Mouse (Mus musculus) limb, embryonic 12.5 days (tissue): ENCODE results near the gene Rexo1. TPM values are rescaled to one million over a fixed set of nuclear protein-coding genes. Genes with fewer than 3 reads are reported as not detected.

Experiments used
- ATAC-seq: fragments of 200-750 bp; cut with Nextera tagmentation; 2 replicates; pipeline ENCODE4 v1.8.0; 2017; ENCODE audit warnings: low read depth, moderate TSS enrichment; ENCODE audit not compliant: insufficient number of reproducible peaks, insufficient read depth, low FRiP score, low TSS enrichment
- H3K27ac ChIP-seq: fragments of 300-500 bp; sonication (generic); 2 replicates; pipeline ENCODE4 v1.5.1; 2016; ENCODE audit warnings: mild to moderate bottlenecking, moderate library complexity
- H3K27me3 ChIP-seq: fragments of 300-500 bp; sonication (generic); 2 replicates; pipeline ENCODE4 v1.6.1; 2016; ENCODE audit warnings: mild to moderate bottlenecking, moderate library complexity
- H3K36me3 ChIP-seq: fragments of 300-500 bp; sonication (generic); 2 replicates; pipeline ENCODE4 v1.6.1; 2016; ENCODE audit warnings: mild to moderate bottlenecking, moderate library complexity
- H3K4me1 ChIP-seq: fragments of 300-500 bp; sonication (generic); replicated peaks from 2 replicates; pipeline ENCODE4 v1.6.1; 2016
- H3K4me2 ChIP-seq: fragments of 300-500 bp; sonication (generic); 2 replicates; pipeline ENCODE4 v1.6.1; 2016; ENCODE audit warnings: mild to moderate bottlenecking, moderate library complexity
- H3K4me3 ChIP-seq: fragments of 300-500 bp; sonication (generic); replicated peaks from 2 replicates; pipeline ENCODE4 v1.5.1; 2016; ENCODE audit warnings: mild to moderate bottlenecking
- H3K9ac ChIP-seq: fragments of 300-500 bp; sonication (generic); replicated peaks from 2 replicates; pipeline ENCODE4 v1.6.1; 2016; ENCODE audit warnings: mild to moderate bottlenecking, moderate library complexity
- H3K9me3 ChIP-seq: fragments of 300-500 bp; sonication (generic); 2 replicates; pipeline ENCODE4 v1.6.1; 2016; ENCODE audit warnings: mild to moderate bottlenecking, moderate library complexity
- WGBS: fragments of 180-500 bp; shearing (Covaris S2); methylation state at CpG from one replicate; pipeline ENCODE4 v1.1.7; 2016; 5-methylcytosine and 5-hydroxymethylcytosine counted together
- polyA plus RNA-seq: library from polyadenylated mRNA; unstranded; fragments of >200 nt; fragmentation: Nextera tagmentation; extraction: Ambion mirVana; gene quantifications from 2 replicates; pipeline ENCODE4 v1.2.1, GENCODE M21; 2016

Rexo1 gene
- polyA plus RNA-seq, 1 experiment from 2014 or later = 33.4 TPM

DNA sequence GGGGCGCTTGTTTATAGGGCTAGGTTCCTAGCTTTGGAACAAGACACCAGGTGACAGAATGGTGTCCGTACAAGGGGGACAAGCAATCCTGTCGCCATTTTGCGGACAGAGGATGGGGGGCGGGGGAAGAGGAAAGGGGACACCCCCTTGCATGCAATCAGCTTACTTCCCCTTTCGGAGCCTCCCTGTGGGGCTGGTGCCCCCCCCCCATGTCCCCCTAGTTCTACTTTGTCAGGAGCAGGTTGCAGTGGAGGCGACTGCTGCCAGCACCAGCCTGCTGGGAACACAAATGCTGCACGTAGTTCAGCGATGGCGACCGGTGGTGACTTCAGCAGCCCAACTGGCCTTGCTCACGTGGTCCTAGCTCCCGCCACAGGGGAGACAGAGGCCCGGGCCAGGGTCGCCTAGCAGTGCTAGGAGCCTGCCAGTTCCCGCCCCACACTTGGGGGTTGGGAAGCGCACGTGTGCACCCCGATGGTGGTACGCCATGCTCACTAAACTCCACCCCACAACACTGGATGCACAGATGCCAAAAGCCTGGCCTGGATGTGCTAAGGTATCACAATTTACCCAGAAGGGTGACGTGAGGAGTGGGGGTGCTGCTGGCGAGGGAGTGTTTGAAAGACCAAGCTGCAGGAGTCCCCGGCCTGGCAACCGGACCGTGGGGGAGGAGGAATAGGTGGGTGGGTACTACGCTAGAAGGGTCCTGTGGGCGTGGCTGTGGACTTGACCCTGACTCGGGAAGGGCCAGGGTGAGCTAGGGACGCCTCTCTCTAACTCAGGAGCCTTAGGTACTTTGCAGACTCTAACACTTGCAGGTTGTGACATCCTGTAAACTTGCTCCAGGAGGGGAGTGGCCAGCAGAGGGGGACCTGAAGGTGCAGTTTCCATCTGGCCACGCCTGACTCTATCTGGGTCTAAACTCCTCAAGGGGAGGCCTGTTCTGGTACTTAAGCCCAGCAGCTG lies 9.8 kb upstream of the Rexo1 start:
- peak overlapping the region; percentile 61 for H3K4me2 ChIP-seq
- peaks cover 16% of the 10 kb centered on the region for H3K36me3 ChIP-seq
- no peaks in the 10 kb centered on the region for H3K27me3 ChIP-seq
- H3K9ac ChIP-seq = peak overlapping the region; percentile 51
- peak overlapping the region; percentile 26 for H3K4me3 ChIP-seq
- peak overlapping the region; percentile 82 for H3K27ac ChIP-seq
- peak; percentile 28; the same call in 1 of the 2 replicates for ATAC-seq
- H3K4me1 ChIP-seq = peaks cover 66% of the 10 kb centered on the region
- H3K9me3 ChIP-seq = no peaks in the 10 kb centered on the region
- WGBS = 18% methylated on average over 30 of the region's 30 CpGs

DNA sequence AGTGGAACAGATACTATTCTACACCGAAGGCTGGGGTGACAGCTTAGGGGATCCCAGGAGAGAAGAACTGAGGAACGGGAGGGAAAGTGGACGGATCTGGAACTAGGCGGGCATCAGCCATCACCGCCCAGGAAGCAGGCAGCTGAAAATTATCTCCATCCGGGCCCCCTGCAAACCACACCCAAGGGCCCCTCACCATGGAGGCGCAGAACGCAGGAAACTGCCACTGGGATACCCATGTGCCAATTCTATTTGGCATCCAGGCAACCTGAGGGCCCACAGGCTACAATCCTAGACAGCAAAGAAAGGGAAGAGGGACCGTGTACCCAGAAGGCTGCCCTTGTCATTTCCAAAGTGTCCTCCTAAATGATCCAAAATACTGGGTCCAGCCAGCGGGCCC lies 9.1 kb upstream of the Rexo1 start:
- Histone ChIP-seq H3K27me3 (no peaks in the 10 kb centered on the region), H3K4me1 (peaks cover 58% of the 10 kb centered on the region), H3K9me3 (no peaks in the 10 kb centered on the region), H3K4me3 (no peak overlapping the region; the same call in 1 of the 2 replicates), H3K27ac (0 out of 2 replicates have a peak overlapping the region, but pooled peaks have one; percentile 82), H3K9ac (peak overlapping the region; percentile 51), H3K36me3 (peaks cover 20% of the 10 kb centered on the region), H3K4me2 (peak overlapping the region; percentile 61)
- ATAC-seq = no peak
- WGBS = 88% methylated on average over 10 of the region's 10 CpGs

DNA sequence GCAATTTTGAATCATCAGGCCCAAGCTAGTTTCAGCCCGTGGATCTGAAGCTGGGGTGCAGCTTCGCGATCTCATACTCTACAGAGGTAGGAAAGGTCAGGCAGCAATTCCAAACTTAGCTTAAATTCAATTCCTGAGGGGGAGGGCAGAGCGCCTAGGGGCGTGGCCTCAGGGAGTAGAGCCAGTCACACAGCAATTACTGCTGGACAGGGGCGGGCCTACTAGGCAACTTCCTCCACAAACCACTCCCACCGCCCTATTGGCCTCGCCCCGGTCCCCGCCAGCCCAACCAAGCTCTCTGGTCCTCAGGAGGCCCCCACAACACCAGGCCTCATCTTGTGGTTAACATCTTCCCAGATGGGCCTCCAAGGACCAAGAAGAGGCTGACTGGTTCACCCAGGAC lies 8.3 kb upstream of the Rexo1 start:
- Histone ChIP-seq H3K9ac (no peak overlapping the region), H3K4me3 (peak overlapping the region; percentile 9; the same call in 1 of the 2 replicates), H3K9me3 (no peaks in the 10 kb centered on the region), H3K27me3 (no peaks in the 10 kb centered on the region), H3K4me1 (peaks cover 51% of the 10 kb centered on the region), H3K27ac (0 out of 2 replicates have a peak overlapping the region, but pooled peaks have one; percentile 29), H3K4me2 (peak overlapping the region; percentile 61), H3K36me3 (peaks cover 23% of the 10 kb centered on the region)
- 32% methylated on average over 10 of the region's 10 CpGs for WGBS
- no peak for ATAC-seq

DNA sequence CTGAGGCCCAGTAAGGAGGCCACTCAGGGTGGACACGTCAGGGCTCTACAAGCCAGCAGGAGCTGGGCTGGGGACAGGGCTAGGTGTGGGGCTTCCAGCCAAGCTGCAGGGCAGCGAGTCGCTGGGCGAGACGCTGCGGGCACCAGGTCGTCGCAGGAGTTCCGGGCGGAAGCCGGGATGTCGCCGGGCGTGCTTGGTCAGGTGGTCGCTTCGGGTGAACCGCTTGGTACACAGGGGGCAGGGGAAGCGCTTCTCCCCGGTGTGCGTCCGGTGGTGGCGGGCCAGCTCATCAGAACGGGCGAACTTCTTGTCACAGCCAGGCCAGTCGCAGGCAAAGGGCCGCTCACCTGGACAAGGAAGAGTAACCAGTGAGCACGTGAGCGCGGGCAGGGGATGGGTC lies 7.5 kb upstream of the Rexo1 start:
- WGBS = 94% methylated on average over 29 of the region's 29 CpGs
- Histone ChIP-seq H3K9me3 (no peaks in the 10 kb centered on the region), H3K4me3 (no peak overlapping the region), H3K36me3 (peaks cover 23% of the 10 kb centered on the region), H3K27me3 (no peaks in the 10 kb centered on the region), H3K27ac (no peak overlapping the region), H3K4me2 (no peak overlapping the region), H3K9ac (no peak overlapping the region), H3K4me1 (peaks cover 43% of the 10 kb centered on the region)
- ATAC-seq = no peak

DNA sequence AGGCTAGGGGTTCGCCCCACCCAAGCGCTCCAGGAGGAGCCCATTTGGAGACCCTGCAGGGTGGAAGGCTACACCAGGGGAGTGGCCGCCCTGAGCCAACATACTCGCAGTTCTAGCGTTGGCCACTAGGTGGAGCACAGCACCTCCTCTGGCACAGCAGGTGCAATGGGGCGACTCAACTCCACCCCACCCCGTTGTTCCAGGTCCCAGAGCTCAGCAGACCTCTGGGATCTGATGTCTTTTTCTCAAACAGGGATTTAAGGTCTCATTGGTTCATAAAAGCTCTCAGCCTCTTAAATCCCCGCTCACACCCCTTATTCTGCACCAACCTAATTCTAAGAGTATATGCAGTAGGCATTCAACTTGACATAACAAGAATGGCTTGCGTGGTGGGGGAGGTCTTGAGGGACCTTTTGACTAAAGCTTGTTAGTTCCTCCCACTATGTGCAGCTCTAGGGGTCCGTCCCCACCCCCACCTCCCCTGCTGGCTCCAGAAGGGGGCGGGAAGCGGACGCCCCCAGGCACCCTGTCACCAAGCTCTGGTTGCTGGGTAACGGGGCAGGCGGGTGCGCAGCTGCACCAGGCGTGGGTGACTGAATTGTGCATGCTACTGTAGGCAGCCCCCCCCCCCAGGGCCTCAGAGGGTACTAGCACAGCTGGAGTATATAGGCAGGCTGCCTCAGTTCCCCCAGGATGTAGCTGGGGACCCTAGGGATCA lies 5.2 kb upstream of the Rexo1 start:
- Histone ChIP-seq H3K36me3 (peaks cover 23% of the 10 kb centered on the region), H3K4me1 (peaks cover 33% of the 10 kb centered on the region), H3K9me3 (no peaks in the 10 kb centered on the region), H3K4me3 (no peak overlapping the region), H3K9ac (no peak overlapping the region), H3K4me2 (no peak overlapping the region), H3K27ac (no peak overlapping the region), H3K27me3 (no peaks in the 10 kb centered on the region)
- no peak for ATAC-seq
- WGBS = 28% methylated on average over 17 of the region's 17 CpGs

DNA sequence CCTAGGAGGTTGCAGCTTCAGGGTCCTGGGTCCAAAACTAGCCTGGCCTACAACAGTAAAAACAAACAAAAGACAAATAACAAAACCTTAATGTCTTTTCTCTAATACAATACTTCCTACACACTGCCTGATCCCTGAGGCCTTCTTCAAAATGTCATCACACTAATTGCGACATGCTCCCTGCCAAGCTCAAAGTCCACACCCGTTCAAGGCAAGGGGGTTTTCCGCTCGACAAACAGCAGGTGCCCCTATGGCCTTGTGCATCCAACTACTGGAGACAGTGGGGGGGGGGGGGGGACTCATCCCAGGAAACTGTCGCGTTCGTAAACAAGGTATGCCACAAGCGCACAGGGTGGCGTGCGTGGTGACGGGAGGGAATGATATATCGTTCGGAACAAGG lies 739 bp downstream of the Rexo1 start:
- H3K27ac ChIP-seq = peak overlapping the region; percentile 91; the same call in 1 of the 2 replicates
- WGBS = 2% methylated on average over 13 of the region's 13 CpGs
- H3K9ac ChIP-seq = peak overlapping the region; percentile 93
- 0 out of 2 replicates have a peak, but pooled peaks cover 4% of the 10 kb centered on the region for H3K36me3 ChIP-seq
- peak overlapping the region; percentile 95 for H3K4me3 ChIP-seq
- no peaks in the 10 kb centered on the region for H3K9me3 ChIP-seq
- H3K27me3 ChIP-seq = no peaks in the 10 kb centered on the region
- peaks cover 27% of the 10 kb centered on the region for H3K4me1 ChIP-seq
- peak overlapping the region; percentile 82 for H3K4me2 ChIP-seq
- no peak for ATAC-seq

DNA sequence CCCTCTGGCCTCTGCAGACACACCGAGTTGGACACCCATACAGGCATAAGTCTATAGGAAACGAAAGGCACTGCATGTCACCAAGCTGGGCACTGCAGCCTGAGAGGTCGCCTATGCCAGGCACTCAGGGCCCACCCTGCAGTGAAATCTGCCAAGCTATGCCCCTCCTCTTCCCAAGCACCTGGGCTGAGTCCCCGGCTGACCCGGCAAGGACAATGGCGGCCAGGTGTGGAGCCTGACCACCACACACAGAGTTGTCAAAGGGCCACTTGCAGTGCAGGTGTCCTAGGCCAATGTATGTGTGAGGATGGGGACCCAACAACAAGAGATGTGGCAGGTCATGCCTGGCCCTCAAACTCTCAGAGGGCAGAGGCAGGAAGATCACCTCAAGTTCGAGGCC lies 1.9 kb downstream of the Rexo1 start:
- peaks cover 27% of the 10 kb centered on the region for H3K4me1 ChIP-seq
- 90% methylated on average over 7 of the region's 7 CpGs for WGBS
- no peak overlapping the region for H3K4me3 ChIP-seq
- H3K27me3 ChIP-seq = no peaks in the 10 kb centered on the region
- no peak overlapping the region for H3K27ac ChIP-seq
- no peak for ATAC-seq
- H3K36me3 ChIP-seq = no peaks in the 10 kb centered on the region
- H3K9me3 ChIP-seq = no peaks in the 10 kb centered on the region
- H3K4me2 ChIP-seq = peak overlapping the region; percentile 9; the same call in 1 of the 2 replicates
- no peak overlapping the region for H3K9ac ChIP-seq

DNA sequence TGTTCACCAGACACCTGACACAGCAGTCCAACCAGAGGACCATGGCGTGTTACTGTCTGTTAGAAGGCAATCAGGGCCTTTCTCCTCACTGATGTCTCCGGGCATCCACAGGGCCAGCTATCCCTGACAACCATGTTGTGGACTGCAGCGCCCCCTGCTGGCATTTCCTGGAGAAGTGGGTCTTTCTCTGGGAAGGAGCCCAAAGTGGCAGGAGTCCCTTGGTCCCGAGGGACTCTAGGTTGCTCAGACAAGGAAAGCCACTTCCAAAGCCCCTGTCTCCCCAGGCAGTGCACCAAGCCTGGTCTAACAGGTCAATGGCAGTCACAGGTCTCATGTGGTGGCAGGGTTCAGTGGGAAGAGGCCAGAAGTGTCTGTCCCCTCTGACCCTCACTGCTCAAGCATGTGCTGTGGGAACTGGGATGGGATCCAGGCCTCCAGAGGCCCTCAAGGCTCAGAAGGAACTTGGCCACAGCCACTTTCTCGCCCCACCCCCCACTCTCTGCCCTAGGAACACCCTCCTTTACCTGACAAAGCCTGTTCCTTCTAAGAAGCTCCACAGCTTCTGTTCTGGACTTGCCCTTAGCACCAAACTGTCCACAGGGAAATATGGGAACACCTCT lies 3.9 kb downstream of the Rexo1 start:
- no peak for ATAC-seq
- H3K27me3 ChIP-seq = no peaks in the 10 kb centered on the region
- peaks cover 26% of the 10 kb centered on the region for H3K4me1 ChIP-seq
- no peak overlapping the region for H3K27ac ChIP-seq
- 39% methylated on average over 5 of the region's 5 CpGs for WGBS
- H3K36me3 ChIP-seq = no peaks in the 10 kb centered on the region
- H3K9me3 ChIP-seq = no peaks in the 10 kb centered on the region
- H3K4me3 ChIP-seq = no peak overlapping the region
- 0 out of 2 replicates have a peak overlapping the region, but pooled peaks have one; percentile 34 for H3K9ac ChIP-seq
- no peak overlapping the region for H3K4me2 ChIP-seq

DNA sequence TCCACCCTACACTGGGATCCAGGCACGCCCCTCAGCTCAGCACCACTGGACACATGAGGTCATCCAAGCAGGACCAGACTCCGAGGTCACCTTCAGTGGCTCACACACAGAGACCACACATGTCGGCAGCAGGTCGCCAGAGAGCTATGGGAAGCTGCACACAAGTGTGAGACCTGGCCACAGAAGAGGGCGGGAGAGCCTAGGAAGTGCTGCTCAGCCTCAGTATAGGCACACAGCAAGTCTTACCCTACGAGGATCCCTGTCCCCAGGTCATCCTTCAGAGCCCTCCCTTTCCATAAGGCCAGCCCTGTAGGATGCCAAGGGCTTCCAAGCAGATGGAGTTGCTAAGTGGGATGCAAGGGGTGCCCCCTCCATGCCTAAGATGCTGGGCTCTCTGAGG lies 7.4 kb downstream of the Rexo1 start:
- WGBS = 90% methylated on average over 6 of the region's 6 CpGs
- no peak overlapping the region for H3K4me3 ChIP-seq
- H3K27ac ChIP-seq = no peak overlapping the region
- peaks cover 19% of the 10 kb centered on the region for H3K36me3 ChIP-seq
- no peaks in the 10 kb centered on the region for H3K9me3 ChIP-seq
- H3K27me3 ChIP-seq = no peaks in the 10 kb centered on the region
- no peak overlapping the region for H3K4me2 ChIP-seq
- H3K9ac ChIP-seq = no peak overlapping the region
- no peak for ATAC-seq
- peaks cover 12% of the 10 kb centered on the region for H3K4me1 ChIP-seq

DNA sequence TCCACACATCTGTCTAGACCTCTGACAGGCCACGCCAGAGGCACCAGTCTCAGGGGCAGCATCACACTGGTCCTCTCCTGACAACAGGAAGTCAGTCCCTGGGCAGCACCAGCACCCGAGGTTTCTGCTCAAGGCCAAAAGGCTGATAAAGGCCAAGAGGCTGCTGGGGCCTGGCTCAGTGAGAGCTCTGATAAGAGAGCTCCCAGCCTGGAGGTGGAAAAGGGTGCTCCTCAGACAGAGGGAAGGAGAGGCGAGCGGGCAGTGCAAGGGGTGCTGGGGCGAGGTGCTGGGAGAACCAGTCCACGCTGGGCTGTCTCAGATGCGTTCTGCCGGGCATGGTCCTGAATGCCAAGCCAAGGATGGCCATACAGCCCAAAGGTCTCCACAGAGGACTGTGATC lies 7.8 kb downstream of the Rexo1 start:
- no peak overlapping the region for H3K27ac ChIP-seq
- H3K4me2 ChIP-seq = no peak overlapping the region
- H3K4me3 ChIP-seq = no peak overlapping the region
- 0 out of 2 replicates have a peak overlapping the region, but pooled peaks have one; percentile 9 for H3K9ac ChIP-seq
- peaks cover 23% of the 10 kb centered on the region for H3K36me3 ChIP-seq
- H3K27me3 ChIP-seq = no peaks in the 10 kb centered on the region
- H3K9me3 ChIP-seq = no peaks in the 10 kb centered on the region
- no peak for ATAC-seq
- 89% methylated on average over 8 of the region's 8 CpGs for WGBS
- peaks cover 12% of the 10 kb centered on the region for H3K4me1 ChIP-seq

DNA sequence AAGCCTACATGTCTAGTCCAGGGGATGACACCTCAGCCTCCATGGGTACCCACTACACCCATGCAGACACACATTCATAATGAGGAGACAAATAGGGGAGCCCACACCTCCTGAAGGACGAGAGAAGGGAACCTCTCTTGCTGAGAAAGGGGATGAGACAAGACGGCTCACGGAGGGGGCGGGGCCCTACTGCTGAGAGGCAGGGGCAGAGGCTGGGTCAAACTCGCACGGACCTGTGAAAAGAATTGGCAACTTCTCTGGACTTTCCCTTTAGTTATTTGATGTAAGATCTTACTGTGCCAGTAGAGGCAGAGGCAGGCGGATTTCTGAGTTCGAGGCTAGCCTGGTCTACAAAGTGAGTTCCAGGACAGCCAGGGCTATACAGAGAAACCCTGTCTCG lies 9.0 kb downstream of the Rexo1 start:
- 63% methylated on average over 9 of the region's 9 CpGs for WGBS
- H3K27ac ChIP-seq = no peak overlapping the region
- no peak for ATAC-seq
- H3K4me2 ChIP-seq = no peak overlapping the region
- no peak overlapping the region for H3K9ac ChIP-seq
- peaks cover 35% of the 10 kb centered on the region for H3K36me3 ChIP-seq
- H3K27me3 ChIP-seq = no peaks in the 10 kb centered on the region
- peaks cover under 1% of the 10 kb centered on the region; the same call in 1 of the 2 replicates for H3K4me1 ChIP-seq
- H3K4me3 ChIP-seq = no peak overlapping the region
- no peaks in the 10 kb centered on the region for H3K9me3 ChIP-seq
